Mouse (Mus musculus) CD4-positive, CD25-positive, alpha-beta regulatory T cell, adult 4 months (primary cell): ENCODE data around the gene Scyl1. TPM values are rescaled to one million over a fixed set of nuclear protein-coding genes. Genes with fewer than 3 reads are reported as not detected.

Experiments used
- ATAC-seq: one replicate; pipeline ENCODE4 v1.8.0; 2017
- polyA plus RNA-seq, 2 experiments: library from polyadenylated mRNA; unstranded; fragments of 100-300 nt; shearing (Covaris generic); gene quantifications; one replicate each; pipeline ENCODE4 v1.2.1; 2017

Gene Scyl1
- polyA plus RNA-seq, 2 experiments from 2014 or later, result 15.1 to 19.4 TPM

DNA sequence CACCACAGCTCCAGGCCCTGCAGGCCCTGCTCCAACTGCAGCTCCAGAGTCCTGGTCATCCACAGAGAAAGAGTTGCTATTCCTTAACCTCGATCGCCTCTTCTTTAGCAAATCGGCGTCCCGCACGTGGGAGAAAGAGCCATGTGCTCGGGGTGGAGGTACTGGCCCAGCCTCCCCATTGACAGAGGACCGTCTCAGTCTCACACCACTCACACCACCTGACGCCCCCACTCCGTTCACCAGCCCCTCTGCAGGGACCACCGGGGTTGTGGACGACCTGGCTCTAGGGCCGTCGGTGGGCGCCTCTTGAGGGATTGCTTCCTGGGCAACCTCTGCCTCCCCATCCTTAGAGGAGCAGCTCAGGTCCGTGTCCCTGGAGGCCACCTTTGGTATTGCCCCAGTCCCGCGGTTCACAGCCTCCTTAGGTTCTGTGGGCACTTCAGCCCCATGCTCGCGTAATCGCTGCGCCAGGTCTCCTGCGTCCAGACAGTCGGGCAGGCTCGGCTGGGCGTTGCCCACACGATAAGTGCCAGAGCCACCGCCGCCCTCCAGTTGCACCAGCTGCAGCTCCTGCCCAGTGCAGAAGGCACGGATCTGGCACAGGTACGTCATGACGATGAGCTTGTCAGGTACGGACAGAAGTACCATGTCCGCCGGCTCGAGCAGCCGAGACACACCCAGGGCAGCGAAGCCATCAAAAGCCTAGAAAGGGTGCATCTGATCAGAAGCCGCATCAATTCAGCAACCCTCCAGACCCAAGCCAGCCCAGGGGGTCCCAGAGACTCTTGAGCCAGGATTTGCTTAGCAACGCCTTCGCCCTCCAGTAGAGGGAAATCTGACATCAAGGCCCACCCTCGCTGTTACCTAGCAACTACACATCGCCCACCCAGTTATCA lies 55.2 kb downstream of the Scyl1 start:
- no peak for ATAC-seq

DNA sequence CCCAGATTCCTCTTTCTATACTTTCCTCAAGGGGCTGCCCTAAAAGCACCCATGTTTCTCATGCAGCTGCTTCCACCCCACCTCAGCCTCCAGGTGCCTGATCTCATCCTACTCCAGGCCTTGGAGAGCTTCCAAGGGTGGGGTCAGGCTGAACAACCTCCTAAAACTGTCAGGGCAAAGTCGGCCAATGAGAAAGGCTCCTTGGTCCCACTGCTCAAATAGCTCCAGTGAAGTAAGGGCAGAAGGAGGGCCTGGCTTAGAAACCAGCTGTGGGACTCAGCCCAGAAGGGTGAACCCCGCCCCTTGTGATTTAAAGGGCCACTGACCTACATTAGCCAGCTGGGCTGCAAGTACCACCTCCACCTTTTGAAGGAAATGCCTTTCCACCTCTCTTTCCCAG lies 57.5 kb downstream of the Scyl1 start:
- ATAC-seq, result no peak

DNA sequence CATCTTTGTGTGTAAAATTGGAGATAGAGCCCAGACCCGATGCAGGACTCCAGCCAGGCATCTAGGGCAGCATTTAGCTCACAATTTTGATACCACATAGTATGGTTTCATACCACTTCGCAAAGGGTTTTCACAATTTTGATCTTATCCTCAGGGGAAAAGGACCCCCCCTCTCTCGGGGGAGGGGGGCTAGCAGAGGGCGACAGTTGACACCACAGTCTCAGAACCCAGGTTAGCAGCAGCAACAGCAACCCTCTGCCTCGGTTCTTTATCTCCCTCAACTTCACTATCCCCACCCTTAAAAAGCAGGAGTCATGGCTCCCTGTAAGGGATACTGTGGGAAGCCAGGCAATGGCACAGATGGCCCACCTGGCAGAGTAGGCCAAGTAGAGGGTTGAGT lies 58.0 kb downstream of the Scyl1 start:
- ATAC-seq, result no peak

DNA sequence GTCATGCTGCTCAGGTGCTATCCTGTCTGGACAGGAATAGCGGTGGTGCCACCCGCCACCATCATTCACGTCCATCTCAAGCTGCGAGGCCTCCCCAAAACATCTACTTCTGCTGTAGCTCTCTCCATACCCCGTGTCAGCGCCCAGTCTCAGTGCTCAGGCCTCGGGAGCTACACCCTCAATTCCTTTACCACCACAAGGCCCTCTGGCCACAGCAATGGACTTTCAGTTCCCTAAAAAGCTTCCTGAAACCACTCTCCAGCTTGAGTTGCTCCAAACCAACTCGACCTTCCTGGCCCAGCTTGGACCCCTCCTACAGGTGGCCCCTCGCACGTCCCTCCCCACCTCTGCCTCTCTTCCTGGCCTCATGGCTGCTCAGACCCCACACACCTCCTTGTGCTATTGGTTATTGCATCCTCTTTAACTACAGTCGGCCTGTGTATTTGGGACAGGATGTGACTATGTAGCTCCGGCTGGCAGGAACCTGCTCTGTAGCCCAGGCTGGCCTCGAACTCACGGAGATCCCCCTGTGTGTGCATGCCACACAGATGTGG lies 59.2 kb downstream of the Scyl1 start:
- ATAC-seq, result no peak

DNA sequence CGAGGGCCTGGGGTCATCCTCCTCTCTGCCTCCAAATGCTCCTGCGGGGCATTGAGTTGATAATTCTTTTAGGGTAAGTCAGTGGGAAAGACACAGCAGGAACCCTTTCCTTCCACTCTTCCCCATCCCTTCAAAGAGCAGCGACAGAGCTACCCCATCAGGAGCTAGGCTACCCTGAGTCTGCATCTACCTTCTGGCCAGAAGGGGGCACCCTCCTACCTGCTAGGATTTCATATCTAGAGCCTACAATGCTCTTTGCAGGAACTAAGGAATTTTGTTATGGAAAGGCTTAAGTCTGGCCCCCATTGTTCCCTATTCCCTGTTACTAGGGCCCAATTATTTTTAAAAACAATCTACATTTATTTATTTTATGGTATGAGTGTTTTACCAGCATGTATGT lies 60.0 kb downstream of the Scyl1 start:
- ATAC-seq, result peak; percentile 45

DNA sequence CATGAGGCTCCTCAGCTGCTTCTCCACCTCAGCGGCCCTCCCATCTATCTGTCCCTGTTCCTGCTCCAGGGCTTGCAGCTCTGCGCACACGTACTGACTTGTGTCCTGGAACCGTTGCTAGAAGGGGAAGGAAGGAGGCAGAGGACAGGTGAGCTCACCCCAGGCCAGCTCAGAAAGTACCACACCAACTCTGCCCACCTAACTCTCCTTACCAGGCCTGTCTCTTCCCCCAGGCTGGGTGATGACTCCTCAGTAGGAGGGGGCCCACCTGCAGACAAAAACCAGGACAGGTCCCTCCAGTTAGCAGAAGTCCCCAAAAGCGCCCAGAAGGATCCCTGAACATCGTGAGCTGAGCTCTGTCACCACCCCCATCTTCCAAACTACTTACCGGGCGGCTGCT lies 60.6 kb downstream of the Scyl1 start:
- no peak for ATAC-seq

DNA sequence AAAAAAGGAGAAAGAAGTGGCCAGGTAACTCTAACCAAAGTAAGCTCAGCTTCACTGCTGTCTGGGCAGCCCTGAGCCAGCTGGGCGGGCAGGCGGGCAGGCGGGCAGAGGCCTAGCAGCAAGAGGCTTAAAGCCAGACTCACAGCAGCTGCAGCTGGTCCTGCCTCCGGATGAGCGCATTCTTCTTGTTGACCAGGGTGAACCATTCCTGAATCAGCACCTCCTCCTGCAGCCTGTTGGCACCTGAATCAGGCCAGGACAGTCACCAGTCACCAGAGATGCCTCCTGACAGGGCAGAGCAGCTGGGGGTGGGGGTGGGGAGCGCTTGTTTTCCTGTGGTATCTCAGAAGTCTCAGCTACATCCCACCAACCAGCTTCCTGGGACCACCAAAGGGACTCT lies 61.2 kb downstream of the Scyl1 start:
- no peak for ATAC-seq

Other genes starting within 250 kb of the Scyl1 start
- gene Ovol1, start 210.8 kb downstream of the Scyl1 start, polyA plus RNA-seq, result not detected
- 1 to 10 TPM; 3.8 to 7.4 TPM for gene Ap5b1, start 203.4 kb downstream of the Scyl1 start, polyA plus RNA-seq
- 100 to 1,000 TPM in 1 of 2 experiments, 10 to 100 TPM in 1; 55.0 to 102 TPM for gene Rnaseh2c, start 169.5 kb downstream of the Scyl1 start, polyA plus RNA-seq
- 10 to 100 TPM; 38.8 to 84.9 TPM for gene Kat5, start 161.2 kb downstream of the Scyl1 start, polyA plus RNA-seq
- gene Rela, start 133.9 kb downstream of the Scyl1 start, polyA plus RNA-seq, result 100 to 1,000 TPM; 111 to 174 TPM
- gene Sipa1, start 107.7 kb downstream of the Scyl1 start, polyA plus RNA-seq, result 10 to 100 TPM; 19.0 to 25.6 TPM
- gene Map3k11, start 82.7 kb downstream of the Scyl1 start, polyA plus RNA-seq, result 1 to 10 TPM; 6.3 to 8.4 TPM
- gene Pcnx3, start 82.5 kb downstream of the Scyl1 start, polyA plus RNA-seq, result 10 to 100 TPM; 21.6 to 23.9 TPM
- 1 to 10 TPM; 1.9 to 2.4 TPM for gene Kcnk7, start 67.1 kb downstream of the Scyl1 start, polyA plus RNA-seq
- gene Ehbp1l1, start 45.1 kb downstream of the Scyl1 start, polyA plus RNA-seq, result 10 to 100 TPM; 14.4 to 20.7 TPM
- gene Fam89b, start 41.8 kb downstream of the Scyl1 start, polyA plus RNA-seq, result 10 to 100 TPM; 43.5 to 55.3 TPM
- gene Ltbp3, start 30.5 kb downstream of the Scyl1 start, polyA plus RNA-seq, result not detected
- 10 to 100 TPM; 62.6 to 85.3 TPM for gene Frmd8, start 103.9 kb upstream of the Scyl1 start, polyA plus RNA-seq
- gene Slc25a45, start 106.4 kb upstream of the Scyl1 start, polyA plus RNA-seq, result 10 to 100 TPM; 51.6 to 73.7 TPM
- gene Tigd3, start 122.7 kb upstream of the Scyl1 start, polyA plus RNA-seq, result under 1 TPM; 0.51 to 0.84 TPM
- gene Dpf2, start 141.6 kb upstream of the Scyl1 start, polyA plus RNA-seq, result 100 to 1,000 TPM; 214 to 296 TPM
- under 1 TPM in 1 of 2 experiments, not detected in 1; 0.34 TPM for gene Cdc42ep2, start 153.4 kb upstream of the Scyl1 start, polyA plus RNA-seq
- 10 to 100 TPM; 13.8 to 15.8 TPM for gene Pola2, start 192.8 kb upstream of the Scyl1 start, polyA plus RNA-seq
- gene Slc22a20, start 214.7 kb upstream of the Scyl1 start, polyA plus RNA-seq, result not detected
- 10 to 100 TPM; 40.2 to 45.3 TPM for gene Capn1, start 244.5 kb upstream of the Scyl1 start, polyA plus RNA-seq